Mouse (Mus musculus): ENCODE measurements around the gene Slc25a39. TPM values are rescaled to one million over a fixed set of nuclear protein-coding genes. Genes with fewer than 3 reads are reported as not detected.

Gene Slc25a39
- polyA plus RNA-seq, 1 experiment from 2014 or later = 214 TPM

DNA sequence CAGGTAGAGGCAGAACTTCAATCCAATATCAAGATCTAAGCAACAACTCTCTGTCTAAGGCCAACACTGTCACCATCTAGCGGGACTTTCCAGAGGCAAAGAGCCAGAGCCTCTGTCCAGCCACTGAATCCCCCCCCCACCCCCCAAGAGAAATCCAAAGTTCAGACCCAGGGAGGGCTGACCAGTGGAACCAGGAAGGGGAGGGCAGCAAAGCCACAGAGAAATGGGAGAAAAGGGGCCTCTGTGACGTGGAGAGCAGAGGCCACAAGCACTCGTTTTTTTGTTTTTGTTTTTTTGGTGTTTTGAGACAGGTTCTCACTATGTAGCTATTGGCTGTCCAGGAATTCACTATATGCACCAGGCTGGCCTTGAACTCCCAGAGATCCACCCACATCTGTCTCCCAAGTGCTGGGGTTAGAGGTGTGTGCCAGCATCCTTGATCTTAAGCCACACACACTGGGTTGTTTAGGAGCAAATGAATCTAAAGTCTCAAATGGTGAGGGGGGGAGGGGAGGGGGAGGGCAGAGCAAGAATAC lies 2.1 kb upstream of the Slc25a39 start:
- Histone ChIP-seq H3K9ac (replicated peaks; ENCODE audit: low read depth) (no peak overlapping the region), H3K9me3 (ENCODE audit: low read length) (no peaks in the 10 kb centered on the region), H3K27ac (ENCODE audit: low read length) (no peak overlapping the region), H3K4me2 (replicated peaks; ENCODE audit: low read depth, low read length) (no peak overlapping the region), H3K4me1 (ENCODE audit: insufficient read depth, low read depth, low read length) (peaks cover 9% of the 10 kb centered on the region; the same call in 1 of the 2 replicates), H3K4me3 (ENCODE audit: low read depth, low read length) (no peak overlapping the region), H3K27me3 (replicated peaks; ENCODE audit: insufficient read depth, low read length) (no peaks in the 10 kb centered on the region), H3K36me3 (ENCODE audit: insufficient read depth, low read length) (no peaks in the 10 kb centered on the region; the same call in 1 of the 2 replicates)
- TF ChIP-seq CTCF (IDR thresholded peaks at IDR 0.05) = no peak
- no peak for DNase-seq (ENCODE audit: low spot score)
- ATAC-seq = no peak
- WGBS = 75% methylated on average over 3 of the region's 3 CpGs

DNA sequence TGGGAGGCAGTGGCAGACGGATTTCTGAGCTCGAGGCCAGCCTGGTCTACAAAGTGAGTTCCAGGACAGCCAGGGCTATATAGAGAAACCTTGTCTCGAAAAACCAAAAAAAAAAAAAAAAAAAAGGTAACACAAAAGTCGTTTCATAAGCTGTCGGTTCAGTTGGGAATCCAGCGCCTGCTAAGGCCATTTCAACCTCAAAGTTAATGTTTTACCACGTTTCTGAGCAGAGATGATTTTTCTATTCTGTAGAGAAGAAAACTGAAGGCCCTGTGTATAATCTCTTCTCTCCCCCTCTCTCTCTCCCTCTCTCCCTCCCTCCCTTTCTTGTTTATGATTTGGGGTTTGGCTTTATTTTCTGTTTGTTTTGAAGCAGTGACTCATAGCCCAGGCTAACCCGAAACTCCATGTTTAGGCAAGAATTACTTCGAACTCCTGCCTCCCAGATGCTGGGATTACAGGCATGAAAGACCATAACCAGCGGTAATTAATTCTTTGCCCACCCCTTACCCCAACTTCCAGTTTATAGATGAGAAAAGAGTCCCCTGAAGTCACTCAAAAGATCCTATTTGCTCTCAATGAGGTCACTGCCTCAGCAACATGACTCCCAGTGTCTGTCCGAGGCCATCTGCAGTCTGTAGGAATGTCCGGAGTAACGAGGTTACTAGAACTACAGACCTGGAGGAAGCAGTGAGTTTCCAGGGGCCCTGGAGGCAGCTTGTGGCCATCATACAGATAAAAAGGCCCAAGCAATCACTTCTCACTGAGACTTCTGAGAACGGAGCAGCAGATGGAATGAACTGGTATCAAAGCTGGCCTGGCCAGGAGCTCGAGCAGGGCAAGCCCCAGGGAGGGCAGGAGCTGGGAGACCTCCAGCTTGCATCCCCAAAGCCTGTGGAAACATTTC lies 1.4 kb upstream of the Slc25a39 start:
- H3K9me3 ChIP-seq (ENCODE audit: low read length) = no peaks in the 10 kb centered on the region
- peak overlapping the region; percentile 74; the same call in 1 of the 2 replicates for H3K27ac ChIP-seq (ENCODE audit: low read length)
- peak overlapping the region; percentile 68 for H3K4me2 ChIP-seq (replicated peaks; ENCODE audit: low read depth, low read length)
- DNase-seq (ENCODE audit: low spot score) (no peak), ATAC-seq (no peak)
- 26% methylated on average over 15 of the region's 15 CpGs for WGBS
- peaks cover 9% of the 10 kb centered on the region; the same call in 1 of the 2 replicates for H3K4me1 ChIP-seq (ENCODE audit: insufficient read depth, low read depth, low read length)
- no peak overlapping the region for H3K4me3 ChIP-seq (ENCODE audit: low read depth, low read length)
- TF ChIP-seq EP300 (IDR thresholded peaks at IDR 0.05) (no peak), CTCF (IDR thresholded peaks at IDR 0.05) (no peak)
- H3K36me3 ChIP-seq (ENCODE audit: insufficient read depth, low read length) = no peaks in the 10 kb centered on the region; the same call in 1 of the 2 replicates
- H3K27me3 ChIP-seq (replicated peaks; ENCODE audit: insufficient read depth, low read length) = no peaks in the 10 kb centered on the region
- H3K9ac ChIP-seq (replicated peaks; ENCODE audit: low read depth) = no peak overlapping the region

DNA sequence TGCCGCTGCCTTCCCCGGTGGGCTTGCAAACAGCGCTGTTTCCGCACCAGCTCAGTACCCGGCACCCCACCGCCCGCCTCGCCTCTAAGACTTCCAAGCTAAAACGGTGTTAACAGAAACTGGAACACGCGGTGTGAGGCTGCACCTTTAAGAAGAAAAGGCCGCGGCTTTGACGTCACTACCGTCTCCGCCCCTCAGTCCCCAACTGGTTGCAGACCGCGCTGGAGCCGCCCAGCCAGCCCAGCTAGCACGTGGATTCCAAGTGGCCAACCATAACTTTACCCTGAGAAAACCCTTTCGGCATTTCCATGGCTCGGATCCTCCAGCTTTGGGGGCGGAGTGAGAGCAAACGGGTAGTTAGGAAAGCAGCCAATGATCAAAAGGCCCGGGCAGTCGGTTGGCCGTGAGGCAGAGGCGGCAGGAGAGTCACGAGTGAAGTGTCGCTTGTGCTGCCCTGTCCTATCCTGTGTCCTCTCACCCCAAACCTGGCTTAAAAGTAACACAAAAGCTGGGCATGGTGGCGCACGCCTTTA lies 664 bp upstream of the Slc25a39 start:
- no peaks in the 10 kb centered on the region for H3K27me3 ChIP-seq (replicated peaks; ENCODE audit: insufficient read depth, low read length)
- peak; percentile 99 for DNase-seq (ENCODE audit: low spot score)
- H3K4me3 ChIP-seq (ENCODE audit: low read depth, low read length) = peak overlapping the region; percentile 81
- H3K4me1 ChIP-seq (ENCODE audit: insufficient read depth, low read depth, low read length) = peaks cover 9% of the 10 kb centered on the region; the same call in 1 of the 2 replicates
- peak; percentile 89 for ATAC-seq
- H3K9me3 ChIP-seq (ENCODE audit: low read length) = no peaks in the 10 kb centered on the region
- peak overlapping the region; percentile 87 for H3K27ac ChIP-seq (ENCODE audit: low read length)
- 0 out of 2 replicates have a peak overlapping the region, but pooled peaks have one; percentile 5 for H3K9ac ChIP-seq (replicated peaks; ENCODE audit: low read depth)
- H3K4me2 ChIP-seq (replicated peaks; ENCODE audit: low read depth, low read length) = peak overlapping the region; percentile 68
- WGBS = under 1% methylated on average over 32 of the region's 32 CpGs
- peaks cover 4% of the 10 kb centered on the region; the same call in 1 of the 2 replicates for H3K36me3 ChIP-seq (ENCODE audit: insufficient read depth, low read length)
- no peak for TF ChIP-seq CTCF (IDR thresholded peaks at IDR 0.05)
- peak; percentile 59; the same call in 1 of the 2 replicates for TF ChIP-seq EP300 (IDR thresholded peaks at IDR 0.05)

DNA sequence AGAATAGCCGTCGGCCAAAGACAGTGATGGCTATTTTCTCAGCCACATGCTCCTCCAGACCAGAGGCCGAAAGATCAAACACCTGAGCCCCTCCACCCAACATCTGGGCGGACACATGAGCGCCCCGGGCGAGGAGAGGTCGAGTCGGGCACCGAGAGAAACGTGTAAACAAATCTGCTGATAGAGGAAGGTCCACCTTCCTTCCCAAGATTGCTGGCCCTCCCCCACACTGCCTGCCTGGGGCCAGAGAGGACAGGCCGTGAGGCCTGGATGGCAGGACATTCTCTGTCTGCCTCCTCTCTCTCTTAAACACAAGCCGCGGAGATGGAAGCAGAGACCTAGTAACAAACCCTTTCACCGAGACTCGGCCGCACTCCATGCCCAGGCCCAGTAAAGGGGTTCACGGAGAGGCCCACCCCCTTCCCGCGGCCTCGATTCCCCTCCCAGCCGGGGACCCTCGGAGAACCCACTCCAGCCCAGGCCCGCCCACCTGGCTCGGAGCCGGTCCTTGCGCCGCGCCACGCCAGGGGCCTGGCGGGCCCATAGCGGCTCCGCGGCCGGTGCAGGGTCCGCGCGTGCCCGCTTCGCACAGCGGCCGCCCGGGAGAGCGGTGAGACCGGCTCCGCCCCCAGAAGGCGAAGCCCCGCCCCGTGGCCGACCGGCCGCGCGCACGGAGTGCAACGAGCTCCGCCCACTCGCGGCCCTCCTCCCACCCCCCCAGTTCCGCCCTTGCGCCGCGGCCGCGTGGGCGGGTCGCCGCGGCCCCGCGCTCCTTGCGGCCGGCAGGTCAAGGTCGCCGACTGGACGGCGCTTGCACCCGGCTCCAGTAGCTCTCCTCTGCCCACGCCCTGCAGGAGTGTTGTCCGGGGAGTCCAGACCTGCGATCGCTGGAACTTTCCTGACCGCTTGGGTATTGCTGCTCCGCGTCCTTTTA lies 579 bp downstream of the Slc25a39 start:
- peaks cover 10% of the 10 kb centered on the region for H3K36me3 ChIP-seq (ENCODE audit: insufficient read depth, low read length)
- WGBS = under 1% methylated on average over 62 of the region's 85 CpGs
- peak overlapping the region; percentile 68 for H3K4me2 ChIP-seq (replicated peaks; ENCODE audit: low read depth, low read length)
- no peaks in the 10 kb centered on the region for H3K27me3 ChIP-seq (replicated peaks; ENCODE audit: insufficient read depth, low read length)
- peak; percentile 77 for ATAC-seq
- no peak for TF ChIP-seq EP300 (IDR thresholded peaks at IDR 0.05)
- TF ChIP-seq CTCF (IDR thresholded peaks at IDR 0.05) = peak; percentile 12; the same call in 1 of the 2 replicates
- no peaks in the 10 kb centered on the region for H3K9me3 ChIP-seq (ENCODE audit: low read length)
- peak; percentile 95 for DNase-seq (ENCODE audit: low spot score)
- peak overlapping the region; percentile 87 for H3K27ac ChIP-seq (ENCODE audit: low read length)
- H3K4me1 ChIP-seq (ENCODE audit: insufficient read depth, low read depth, low read length) = peaks cover 9% of the 10 kb centered on the region; the same call in 1 of the 2 replicates
- H3K4me3 ChIP-seq (ENCODE audit: low read depth, low read length) = peak overlapping the region; percentile 81
- peak overlapping the region; percentile 68 for H3K9ac ChIP-seq (replicated peaks; ENCODE audit: low read depth)

DNA sequence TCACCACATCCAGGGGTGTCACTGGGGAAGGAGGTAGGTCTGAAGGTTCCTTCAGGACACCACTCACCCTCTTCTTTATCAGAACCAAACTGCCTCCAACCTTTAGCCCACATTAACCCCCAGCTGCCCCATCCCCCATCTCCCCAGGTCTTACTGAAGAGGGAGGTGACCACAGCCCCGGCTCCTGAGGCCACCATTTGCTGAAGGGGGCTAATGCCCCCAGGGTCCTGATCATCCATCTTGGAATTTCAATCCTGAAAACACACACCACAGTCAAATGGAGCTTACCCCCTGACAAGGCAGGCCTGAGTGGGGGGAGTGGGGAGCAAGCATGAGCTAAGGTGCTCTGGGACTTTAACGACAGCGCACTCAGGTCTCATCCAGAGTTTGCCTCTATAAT lies 1.3 kb downstream of the Slc25a39 start:
- peak overlapping the region; percentile 68 for H3K9ac ChIP-seq (replicated peaks; ENCODE audit: low read depth)
- peaks cover 10% of the 10 kb centered on the region for H3K36me3 ChIP-seq (ENCODE audit: insufficient read depth, low read length)
- peaks cover 9% of the 10 kb centered on the region; the same call in 1 of the 2 replicates for H3K4me1 ChIP-seq (ENCODE audit: insufficient read depth, low read depth, low read length)
- DNase-seq (ENCODE audit: low spot score) (no peak), ATAC-seq (no peak)
- peak overlapping the region; percentile 68 for H3K4me2 ChIP-seq (replicated peaks; ENCODE audit: low read depth, low read length)
- H3K27ac ChIP-seq (ENCODE audit: low read length) = peak overlapping the region; percentile 87; the same call in 1 of the 2 replicates
- peak overlapping the region; percentile 81 for H3K4me3 ChIP-seq (ENCODE audit: low read depth, low read length)
- 14% methylated on average over 3 of the region's 3 CpGs for WGBS
- TF ChIP-seq EP300 (IDR thresholded peaks at IDR 0.05) (no peak), CTCF (IDR thresholded peaks at IDR 0.05) (no peak)
- no peaks in the 10 kb centered on the region for H3K27me3 ChIP-seq (replicated peaks; ENCODE audit: insufficient read depth, low read length)
- H3K9me3 ChIP-seq (ENCODE audit: low read length) = no peaks in the 10 kb centered on the region
